Mouse (Mus musculus) hindbrain, postnatal 0 days (tissue): ENCODE measurements around the gene Hoxa3. TPM values are rescaled to one million over a fixed set of nuclear protein-coding genes. Genes with fewer than 3 reads are reported as not detected.

Source experiments
- ATAC-seq: fragments of 200-750 bp; cut with Nextera tagmentation; 2 replicates; pipeline ENCODE4 v1.8.0; 2017; ENCODE audit warnings: mild to moderate bottlenecking, moderate TSS enrichment, moderate library complexity
- DNase-seq: peaks from one replicate; pipeline ENCODE4 v3.0.0-alpha.2; 2015; ENCODE audit warnings: low spot score
- H3K27ac ChIP-seq: fragments of 300-500 bp; sonication (generic); 2 replicates; pipeline ENCODE4 v1.5.1; 2014; ENCODE audit warnings: mild to moderate bottlenecking
- H3K27me3 ChIP-seq: fragments of 300-500 bp; sonication (generic); 2 replicates; pipeline ENCODE4 v1.6.1; 2014; ENCODE audit warnings: low read length, mixed read lengths; ENCODE audit not compliant: insufficient read depth
- H3K36me3 ChIP-seq: fragments of 300-500 bp; sonication (generic); 2 replicates; pipeline ENCODE4 v1.6.1; 2014; ENCODE audit warnings: low read length, mixed read lengths; ENCODE audit not compliant: insufficient read depth
- H3K4me1 ChIP-seq: fragments of 300-500 bp; sonication (generic); 2 replicates; pipeline ENCODE4 v1.6.1; 2014; ENCODE audit warnings: antibody characterized with exemption, low read length, mixed read lengths; ENCODE audit not compliant: insufficient read depth
- H3K4me2 ChIP-seq: fragments of 300-500 bp; sonication (generic); 2 replicates; pipeline ENCODE4 v1.6.1; 2014; ENCODE audit warnings: low read depth, mild to moderate bottlenecking, low read length, moderate library complexity, mixed read lengths
- H3K4me3 ChIP-seq: fragments of 300-500 bp; sonication (generic); 2 replicates; pipeline ENCODE4 v1.5.1; 2014; ENCODE audit warnings: low read length
- H3K9ac ChIP-seq: fragments of 300-500 bp; sonication (generic); replicated peaks from 2 replicates; pipeline ENCODE4 v1.6.1; 2014; ENCODE audit warnings: mild to moderate bottlenecking, low read length, moderate library complexity, mixed read lengths
- H3K9me3 ChIP-seq: fragments of 300-500 bp; sonication (generic); 2 replicates; pipeline ENCODE4 v1.6.1; 2016; ENCODE audit warnings: low read length, mixed read lengths
- CTCF ChIP-seq: IDR thresholded peaks from 2 replicates; pipeline ENCODE4 v1.5.1; 2016; ENCODE audit warnings: antibody characterized with exemption, control low read depth, low read depth
- WGBS: fragments of 180-500 bp; shearing (Covaris S2); extraction: QIAGEN DNeasy Blood & Tissue Kit; methylation state at CpG from one replicate; pipeline ENCODE4 v1.1.7; 2014; 5-methylcytosine and 5-hydroxymethylcytosine counted together
- polyA plus RNA-seq: library from polyadenylated mRNA; unstranded; fragments of >200 nt; fragmentation: Nextera tagmentation; extraction: Ambion mirVana; gene quantifications from 2 replicates; pipeline ENCODE4 v1.2.1, GENCODE M21; 2015
- total RNA-seq: library from RNA; depleted of rRNA; stranded (reverse); fragments of >200 nt; gene quantifications from 2 replicates; pipeline ENCODE4 v1.2.3, GENCODE M21; 2014

Gene Hoxa3
- total and polyA plus RNA-seq, 2 experiments from 2014 or later: 7.9 to 9.8 TPM

DNA sequence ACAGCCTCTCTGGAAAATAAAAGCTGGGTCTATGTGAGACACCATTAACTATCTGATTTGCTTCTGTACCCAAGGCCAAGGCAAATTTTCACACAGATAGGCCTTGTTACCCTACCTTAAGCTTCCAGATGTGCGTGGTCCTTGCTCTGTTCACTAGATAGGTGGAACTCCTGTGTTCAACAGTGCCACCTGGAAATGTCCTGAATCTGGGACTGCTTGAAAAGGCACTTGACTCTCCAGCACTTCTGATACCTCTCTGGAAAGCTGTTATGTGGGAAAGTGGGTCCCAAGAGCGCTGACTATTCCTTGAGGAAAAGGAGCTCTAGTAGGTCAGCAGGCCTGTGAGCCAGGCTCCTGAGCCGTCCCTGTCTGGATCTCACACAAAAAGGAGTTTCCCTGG, 23.7 kb upstream of the Hoxa3 start:
- H3K27ac ChIP-seq: no peak overlapping the region
- no peak overlapping the region for H3K9ac ChIP-seq
- H3K4me1 ChIP-seq: no peaks in the 10 kb centered on the region
- no peak for DNase-seq
- H3K36me3 ChIP-seq: no peaks in the 10 kb centered on the region
- no peaks in the 10 kb centered on the region for H3K9me3 ChIP-seq
- H3K4me3 ChIP-seq: no peak overlapping the region
- ATAC-seq: no peak
- TF ChIP-seq CTCF: no peak
- H3K4me2 ChIP-seq: no peak overlapping the region
- peaks cover 99% of the 10 kb centered on the region for H3K27me3 ChIP-seq
- WGBS: 7% methylated on average over 3 of the region's 3 CpGs

- WGBS: 16% methylated on average over 6 of the region's 6 CpGs
- DNase-seq (no peak), ATAC-seq (no peak)
- no peaks in the 10 kb centered on the region for H3K4me1 ChIP-seq
- H3K4me3 ChIP-seq: no peak overlapping the region
- no peaks in the 10 kb centered on the region for H3K9me3 ChIP-seq
- no peak overlapping the region for H3K9ac ChIP-seq
- no peaks in the 10 kb centered on the region for H3K36me3 ChIP-seq
- peaks cover 97% of the 10 kb centered on the region for H3K27me3 ChIP-seq
- TF ChIP-seq CTCF: no peak
- no peak overlapping the region for H3K4me2 ChIP-seq
- no peak overlapping the region for H3K27ac ChIP-seq
Measured at GRCm38 (mm10) chr6:52235866-52236265, 22.7 kb upstream of the Hoxa3 start.

- ATAC-seq (no peak), DNase-seq (no peak)
- Histone ChIP-seq H3K4me3 (no peak overlapping the region), H3K9ac (no peak overlapping the region), H3K9me3 (no peaks in the 10 kb centered on the region), H3K27ac (no peak overlapping the region), H3K36me3 (no peaks in the 10 kb centered on the region), H3K4me2 (no peak overlapping the region), H3K27me3 (peaks cover 97% of the 10 kb centered on the region), H3K4me1 (no peaks in the 10 kb centered on the region)
- TF ChIP-seq CTCF: no peak
- 32% methylated on average over 9 of the region's 9 CpGs for whole genome bisulfite sequencing
Measured at GRCm38 (mm10) chr6:52235267-52235666, 22.1 kb upstream of the Hoxa3 start.

- no peaks in the 10 kb centered on the region for H3K36me3 ChIP-seq
- no peak overlapping the region for H3K4me3 ChIP-seq
- WGBS: 2% methylated on average over 68 of the region's 68 CpGs
- H3K9me3 ChIP-seq: no peaks in the 10 kb centered on the region
- DNase-seq: no peak
- no peak overlapping the region for H3K9ac ChIP-seq
- TF ChIP-seq CTCF: no peak
- ATAC-seq: no peak
- no peak overlapping the region for H3K27ac ChIP-seq
- no peak overlapping the region for H3K4me2 ChIP-seq
- H3K27me3 ChIP-seq: peaks cover 97% of the 10 kb centered on the region
- no peaks in the 10 kb centered on the region for H3K4me1 ChIP-seq
Measured at GRCm38 (mm10) chr6:52234428-52235140, 21.4 kb upstream of the Hoxa3 start.

DNA sequence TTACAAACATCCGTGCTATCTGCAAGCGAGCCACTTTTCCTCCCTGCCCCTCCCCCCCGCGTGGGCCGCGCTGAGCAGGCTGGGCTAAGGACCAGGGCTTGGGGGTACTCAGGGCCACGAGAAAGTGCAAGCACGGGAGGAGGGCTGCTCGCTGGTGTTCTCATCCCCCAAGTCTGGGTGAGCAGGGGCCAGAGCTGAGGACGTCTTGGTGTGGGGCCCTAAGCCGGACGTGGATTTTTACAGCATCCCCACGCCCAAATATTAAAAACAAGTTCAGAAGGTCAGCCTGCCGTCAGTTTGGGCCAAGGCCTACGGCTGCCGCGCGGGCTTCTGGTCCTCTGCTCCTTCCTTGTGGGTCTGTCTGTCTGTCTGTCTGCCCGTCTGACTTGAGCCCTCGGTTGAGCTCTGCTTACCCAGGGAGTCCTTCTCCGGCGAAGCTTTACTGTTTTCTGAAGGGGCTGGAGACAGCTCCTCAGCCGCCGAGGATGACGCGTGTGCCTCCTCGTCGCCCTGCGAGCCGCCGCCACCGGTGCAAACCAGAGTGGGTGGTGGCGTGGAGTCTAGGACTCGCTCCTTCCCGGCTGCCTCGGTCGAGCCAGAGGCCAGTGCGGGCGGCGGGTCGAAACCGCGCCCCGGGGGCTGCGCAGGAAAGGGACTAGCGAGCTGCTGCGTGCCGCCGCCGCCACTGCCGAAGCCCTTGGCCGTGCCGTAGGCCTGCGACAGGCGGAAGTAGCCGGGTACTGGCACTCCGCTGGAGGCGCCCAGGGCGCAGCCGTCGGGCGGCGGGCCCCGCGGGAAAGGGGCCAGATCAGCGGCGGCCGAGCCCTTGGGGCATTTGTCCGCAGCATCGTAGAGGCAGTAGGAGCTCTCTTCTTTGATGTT, 20.7 kb upstream of the Hoxa3 start:
- no peak for ATAC-seq
- H3K4me3 ChIP-seq: no peak overlapping the region
- H3K9me3 ChIP-seq: no peaks in the 10 kb centered on the region
- no peak overlapping the region for H3K4me2 ChIP-seq
- 1% methylated on average over 70 of the region's 70 CpGs for WGBS
- H3K9ac ChIP-seq: no peak overlapping the region
- TF ChIP-seq CTCF: no peak
- peaks cover 96% of the 10 kb centered on the region for H3K27me3 ChIP-seq
- no peak for DNase-seq
- H3K27ac ChIP-seq: no peak overlapping the region
- H3K4me1 ChIP-seq: no peaks in the 10 kb centered on the region
- no peaks in the 10 kb centered on the region for H3K36me3 ChIP-seq

GRCm38 (mm10) chr6:52232984-52233545, 19.9 kb upstream of the Hoxa3 start:
- Histone ChIP-seq H3K9ac (no peak overlapping the region), H3K4me2 (no peak overlapping the region), H3K27me3 (peaks cover 94% of the 10 kb centered on the region), H3K27ac (no peak overlapping the region), H3K36me3 (no peaks in the 10 kb centered on the region), H3K4me3 (no peak overlapping the region), H3K4me1 (no peaks in the 10 kb centered on the region), H3K9me3 (no peaks in the 10 kb centered on the region)
- TF ChIP-seq CTCF: no peak
- DNase-seq: no peak
- ATAC-seq: no peak
- 2% methylated on average over 23 of the region's 23 CpGs for WGBS
